Mouse (Mus musculus) cerebral cortex, adult 2 months (tissue): Measurements from ENCODE around the gene Fgfr1op.

ENCODE experiments used
- WGBS: fragments of 180-500 bp; shearing (Covaris S2); methylation state at CpG from one replicate; pipeline ENCODE4 v1.1.7; 2018; 5-methylcytosine and 5-hydroxymethylcytosine counted together

The Fgfr1op gene

GRCm38 (mm10) chr17:8228622-8229021 lies 63.3 kb downstream of the Fgfr1op start:
- 62% methylated on average over 9 of the region's 9 CpGs for WGBS

- 80% methylated on average over 3 of the region's 3 CpGs for WGBS
These were observed 64.3 kb downstream of the Fgfr1op start for GRCm38 (mm10) chr17:8229607-8230006.

GRCm38 (mm10) chr17:8232089-8232488 lies 66.8 kb downstream of the Fgfr1op start:
- whole genome bisulfite sequencing: 52% methylated on average over 5 of the region's 5 CpGs

GRCm38 (mm10) chr17:8233618-8234214 lies 68.4 kb downstream of the Fgfr1op start:
- 73% methylated on average over 15 of the region's 15 CpGs for WGBS

- 87% methylated on average over 4 of the region's 4 CpGs for WGBS
These were observed 69.2 kb downstream of the Fgfr1op start for GRCm38 (mm10) chr17:8234537-8234936.

GRCm38 (mm10) chr17:8235743-8236142 lies 70.4 kb downstream of the Fgfr1op start, which contains the start of gene Ccr6:
Gene Ccr6, plus strand, starts transcription at chr17:8236043.
- 76% methylated on average over 3 of the region's 3 CpGs for WGBS

GRCm38 (mm10) chr17:8238012-8238710 lies 72.9 kb downstream of the Fgfr1op start:
- WGBS: 63% methylated on average over 15 of the region's 15 CpGs

GRCm38 (mm10) chr17:8239561-8239960 lies 74.3 kb downstream of the Fgfr1op start:
- WGBS: 76% methylated on average over 3 of the region's 3 CpGs

GRCm38 (mm10) chr17:8240517-8240916 lies 75.2 kb downstream of the Fgfr1op start:
- WGBS: 84% methylated on average over 4 of the region's 4 CpGs

GRCm38 (mm10) chr17:8241645-8242044 lies 76.3 kb downstream of the Fgfr1op start:
- WGBS: 87% methylated on average over 12 of the region's 12 CpGs

- WGBS: 84% methylated on average over 11 of the region's 11 CpGs
These were observed 76.9 kb downstream of the Fgfr1op start for GRCm38 (mm10) chr17:8242186-8242585.

- 88% methylated on average over 2 of the region's 2 CpGs for WGBS
These were observed 78.8 kb downstream of the Fgfr1op start for GRCm38 (mm10) chr17:8244124-8244523.

- WGBS: 82% methylated on average over 4 of the region's 4 CpGs
These were observed 80.9 kb downstream of the Fgfr1op start for GRCm38 (mm10) chr17:8246102-8246754.
